Mouse (Mus musculus): ENCODE data around the gene Otogl.
A peak's percentile ranks its signal among the peaks of the same experiment; 100 is the strongest.

Otogl gene

GRCm38 (mm10) chr10:107912084-107912573, at the start of gene Otogl:
Gene Otogl, minus strand, starts transcription at chr10:107912134.
- no peak for DNase-seq (ENCODE audit: low spot score in 2 of 2)

- no peak for DNase-seq (ENCODE audit: low spot score in 2 of 2)
Measured at GRCm38 (mm10) chr10:107956588-107956987, 44.7 kb upstream of the Otogl start.

GRCm38 (mm10) chr10:107954444-107954843, 42.5 kb upstream of the Otogl start:
- DNase-seq (ENCODE audit: low spot score in 2 of 2), result no peak

GRCm38 (mm10) chr10:107951596-107951995, 39.7 kb upstream of the Otogl start:
- DNase-seq (ENCODE audit: low spot score in 2 of 2), result no peak

DNA sequence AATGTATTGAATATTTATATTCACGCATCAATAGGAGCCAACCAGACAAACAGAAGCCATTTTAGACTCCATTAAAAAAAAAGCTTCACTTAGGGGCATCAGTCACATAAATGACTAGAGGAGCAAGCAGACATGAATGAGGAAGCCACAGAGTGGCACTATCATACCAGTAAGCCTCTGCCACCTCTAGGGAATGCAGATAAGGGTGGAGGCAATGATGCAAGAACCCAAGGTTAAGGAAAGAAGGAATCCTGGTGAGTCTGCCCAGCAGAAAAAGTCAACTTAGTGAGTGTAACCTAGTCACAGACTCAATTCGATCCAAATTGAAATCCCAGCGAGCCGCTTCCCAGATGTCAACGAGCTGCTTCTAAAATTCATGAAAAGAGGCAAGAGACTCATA, 38.0 kb upstream of the Otogl start:
- no peak for DNase-seq (ENCODE audit: low spot score in 2 of 2)

DNA sequence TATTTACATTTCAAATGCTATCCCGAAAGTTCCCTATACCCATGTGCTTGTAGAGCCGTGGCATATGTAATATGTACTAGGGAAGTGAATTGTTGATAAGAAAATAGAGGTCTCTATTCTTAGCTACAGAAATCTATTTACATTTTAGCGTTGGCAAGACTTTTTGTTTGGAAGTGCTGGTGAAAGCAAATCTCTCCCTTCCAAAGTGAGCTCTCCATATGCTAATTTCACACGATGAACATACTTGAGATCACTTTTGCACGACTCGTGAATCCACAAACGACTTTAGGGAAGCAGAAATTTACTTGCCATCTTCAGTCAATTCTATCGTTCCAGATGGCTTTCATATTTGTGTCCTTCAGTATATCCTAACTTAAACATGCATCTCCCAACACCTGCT, 36.7 kb upstream of the Otogl start:
- DNase-seq (ENCODE audit: low spot score in 2 of 2), result no peak

GRCm38 (mm10) chr10:107948038-107948437, 36.1 kb upstream of the Otogl start:
- no peak for DNase-seq (ENCODE audit: low spot score in 2 of 2)

GRCm38 (mm10) chr10:107946348-107946747, 34.4 kb upstream of the Otogl start:
- no peak for DNase-seq (ENCODE audit: low spot score in 2 of 2)

- no peak for DNase-seq (ENCODE audit: low spot score in 2 of 2)
Measured at GRCm38 (mm10) chr10:107943859-107944258, 31.9 kb upstream of the Otogl start.

GRCm38 (mm10) chr10:107941188-107941900, 29.4 kb upstream of the Otogl start:
- no peak for DNase-seq (ENCODE audit: low spot score in 2 of 2)

DNA sequence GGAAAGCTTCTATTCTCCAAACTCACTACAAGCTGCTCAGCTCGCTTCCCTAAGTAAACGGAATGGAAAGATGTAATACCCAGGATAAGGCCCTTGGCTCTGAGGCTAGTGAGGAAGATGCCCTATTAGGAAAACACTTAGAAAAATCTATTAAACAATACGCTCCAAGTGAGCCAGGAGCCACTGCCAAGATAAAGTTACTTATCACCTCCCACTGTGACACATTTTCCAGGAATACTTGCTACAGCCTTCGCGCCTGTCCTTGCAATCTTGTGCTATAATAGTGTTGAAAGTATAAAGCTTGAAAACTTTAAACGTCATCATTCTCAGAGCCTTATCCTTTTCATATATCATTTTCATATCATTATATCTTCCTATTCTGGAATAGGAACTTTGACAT, 28.4 kb upstream of the Otogl start:
- no peak for DNase-seq (ENCODE audit: low spot score in 2 of 2)

- no peak for DNase-seq (ENCODE audit: low spot score in 2 of 2)
Measured at GRCm38 (mm10) chr10:107939821-107940220, 27.9 kb upstream of the Otogl start.

DNA sequence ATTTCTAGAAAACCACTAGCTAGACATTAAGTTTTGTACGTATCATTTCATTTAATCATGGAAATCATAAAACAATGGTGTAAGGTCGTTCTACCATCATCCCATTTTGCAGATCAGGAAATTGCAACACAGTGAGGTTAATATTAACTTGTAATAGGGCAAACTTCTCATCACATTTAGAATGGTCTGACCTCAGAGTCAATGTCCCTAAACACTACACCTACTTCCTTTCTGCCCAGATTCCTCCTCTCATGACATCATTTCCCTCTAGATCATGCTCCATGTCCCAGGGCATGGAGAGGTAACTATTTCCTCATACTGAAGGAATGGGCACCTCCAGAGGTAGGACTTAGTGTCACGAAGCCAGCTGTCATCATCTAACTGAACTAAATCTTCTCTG, 22.1 kb upstream of the Otogl start:
- no peak for DNase-seq (ENCODE audit: low spot score in 2 of 2)

DNA sequence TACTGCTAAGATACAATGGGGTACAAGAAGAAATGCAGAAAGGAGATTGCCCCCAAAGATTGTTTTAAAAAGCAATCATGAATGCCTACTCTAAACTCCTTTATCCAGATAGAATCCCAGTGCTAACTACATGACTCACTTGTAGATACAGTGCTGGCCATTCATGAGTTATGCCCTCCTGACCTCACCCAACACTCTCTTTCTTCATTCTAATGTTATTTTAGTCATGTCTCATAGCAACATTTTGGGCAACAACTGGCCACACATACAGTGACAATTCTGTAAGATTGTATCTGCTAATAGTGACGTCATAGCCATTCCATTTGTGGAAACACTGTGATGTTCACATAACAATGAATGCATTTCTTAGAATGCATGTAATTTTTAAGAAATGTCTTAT, 21.6 kb upstream of the Otogl start:
- DNase-seq (ENCODE audit: low spot score in 2 of 2), result no peak

GRCm38 (mm10) chr10:107931833-107932828, 20.2 kb upstream of the Otogl start:
- peak in 1 of 2 experiments; percentile 35 for DNase-seq (ENCODE audit: low spot score in 2 of 2)

DNA sequence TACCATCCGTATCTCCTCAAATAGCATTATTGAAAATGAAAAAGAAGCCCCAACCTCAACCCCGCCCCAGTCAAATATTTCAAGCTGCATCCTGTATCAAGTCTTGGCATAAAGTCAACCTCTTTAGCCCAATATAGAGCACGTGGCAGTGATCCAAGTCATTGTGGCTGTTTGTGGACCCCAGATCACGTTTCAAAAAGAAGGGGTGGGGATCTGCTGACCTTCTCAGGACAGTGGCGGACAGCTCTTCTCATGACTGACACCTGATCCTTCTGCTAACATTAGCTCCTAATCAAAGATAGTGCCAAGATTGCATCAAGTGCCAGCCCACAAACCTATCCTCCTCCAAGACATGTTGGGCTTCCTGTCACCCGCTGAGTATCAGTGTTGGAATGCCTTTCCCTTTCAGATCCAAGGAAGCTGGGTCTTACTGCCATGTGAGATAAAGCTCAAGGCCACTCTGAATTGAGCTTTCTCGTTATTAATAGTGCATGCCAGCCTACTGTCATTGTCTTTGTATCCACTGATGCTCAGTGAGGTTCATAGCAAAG, 18.6 kb upstream of the Otogl start:
- no peak for DNase-seq (ENCODE audit: low spot score in 2 of 2)

- DNase-seq (ENCODE audit: low spot score in 2 of 2), result no peak
Measured at GRCm38 (mm10) chr10:107925306-107925705, 13.4 kb upstream of the Otogl start.

DNA sequence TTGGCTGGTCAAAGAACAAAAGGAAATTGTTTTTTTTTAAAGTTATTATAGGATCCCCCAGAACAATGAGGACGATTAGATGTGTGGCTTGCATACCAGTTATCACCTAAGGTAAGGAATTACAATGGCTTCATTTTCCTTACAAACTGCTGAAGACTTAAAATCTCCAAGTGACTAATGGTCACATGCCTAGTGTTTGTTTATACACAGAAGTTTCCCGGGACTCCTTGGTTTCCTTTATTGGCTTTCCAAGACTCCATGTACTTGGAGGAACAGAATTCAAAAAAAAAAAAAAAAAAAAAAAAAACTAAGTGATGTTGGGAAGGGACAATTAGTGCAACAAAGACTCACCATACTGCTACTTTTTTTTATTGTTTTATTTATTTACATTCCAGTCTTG, 11.9 kb upstream of the Otogl start:
- no peak for DNase-seq (ENCODE audit: low spot score in 2 of 2)

DNA sequence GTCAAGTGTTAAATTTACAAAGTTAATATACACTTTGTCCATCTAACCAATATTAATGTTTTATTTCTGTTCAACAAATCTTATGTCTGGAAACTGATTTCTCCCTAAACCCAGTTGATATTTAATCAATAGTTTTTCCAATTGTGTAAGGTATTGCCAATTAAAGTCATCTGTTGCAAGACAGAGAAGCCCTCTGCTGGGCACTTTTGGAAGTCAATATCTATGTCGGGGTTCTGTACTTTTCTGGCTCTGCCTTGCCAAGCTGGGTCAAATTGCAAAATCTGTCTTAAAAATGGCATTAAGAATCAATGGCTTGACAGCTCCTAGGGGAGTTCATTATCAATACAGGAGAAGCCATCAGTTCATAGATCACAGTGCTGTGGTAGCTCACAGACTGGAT, 10.8 kb upstream of the Otogl start:
- DNase-seq (ENCODE audit: low spot score in 2 of 2), result no peak

DNA sequence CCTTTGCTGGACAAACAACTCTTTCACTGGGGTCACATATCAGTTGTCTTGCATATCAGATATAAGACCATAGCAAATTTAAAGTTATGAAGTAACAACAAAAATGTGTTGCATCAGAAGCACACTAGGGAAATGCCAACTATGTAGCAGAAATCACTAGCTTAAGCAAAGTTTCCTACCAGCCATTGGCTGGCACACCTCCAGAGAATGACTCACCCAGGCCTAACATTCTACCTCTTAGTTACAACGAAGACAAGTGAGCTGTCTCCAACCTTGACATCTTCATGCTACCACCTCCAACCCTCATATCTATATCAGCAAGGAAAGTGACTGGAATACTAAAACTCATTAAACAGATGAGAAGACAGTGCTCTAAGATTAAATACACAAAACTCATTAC, 9.6 kb upstream of the Otogl start:
- no peak for DNase-seq (ENCODE audit: low spot score in 2 of 2)

DNA sequence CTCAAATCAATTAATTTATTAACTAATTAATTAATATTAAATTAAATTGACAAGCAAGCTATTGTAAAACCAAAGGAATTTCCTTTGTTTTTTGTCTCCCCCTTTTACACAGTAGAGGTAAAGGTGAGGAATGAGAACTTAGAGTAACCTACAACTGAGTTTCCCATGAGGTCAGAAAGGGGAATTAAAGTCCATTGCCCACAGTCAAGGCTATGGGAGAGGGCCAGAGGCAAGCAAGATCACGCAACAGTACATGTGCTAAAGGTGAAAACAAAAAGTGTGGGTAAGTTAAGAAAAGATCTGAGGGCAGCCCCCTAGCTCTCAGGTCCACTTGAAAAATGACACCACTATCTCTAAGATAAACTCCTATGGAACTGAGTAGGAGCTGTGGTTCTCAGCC, 9.2 kb upstream of the Otogl start:
- no peak for DNase-seq (ENCODE audit: low spot score in 2 of 2)

- DNase-seq (ENCODE audit: low spot score in 2 of 2), result no peak
Measured at GRCm38 (mm10) chr10:107913013-107913412, 1.1 kb upstream of the Otogl start.
